Mouse (Mus musculus) thymus, adult 18-20 months (tissue): Measurements from ENCODE around the gene Lrfn3.

Source experiments
- DNase-seq, 2 experiments: peaks; one replicate each; pipeline ENCODE4 v3.0.0; 2022; ENCODE audit warnings: mixed read lengths in 2 of 2

The Lrfn3 gene

GRCm38 (mm10) chr7:30339432-30340109 is 23.0 kb downstream of the Lrfn3 start:
- no peak for DNase-seq

- DNase-seq, result peak in 1 of 2 experiments; percentile 45
Measured at GRCm38 (mm10) chr7:30336384-30336783, 26.2 kb downstream of the Lrfn3 start.

- DNase-seq, result no peak
Measured at GRCm38 (mm10) chr7:30335688-30336087, 26.9 kb downstream of the Lrfn3 start.

- DNase-seq, result no peak
Measured at GRCm38 (mm10) chr7:30334563-30334962, 28.0 kb downstream of the Lrfn3 start.

- peak; percentile 31 to 59 for DNase-seq
Measured at GRCm38 (mm10) chr7:30333436-30333835, 29.1 kb downstream of the Lrfn3 start.

GRCm38 (mm10) chr7:30332622-30333259 is 29.8 kb downstream of the Lrfn3 start:
- DNase-seq, result no peak

GRCm38 (mm10) chr7:30331887-30332286 is 30.7 kb downstream of the Lrfn3 start:
- peak; percentile 45 to 70 for DNase-seq

- DNase-seq, result no peak
Measured at GRCm38 (mm10) chr7:30328379-30328778, 34.2 kb downstream of the Lrfn3 start.

GRCm38 (mm10) chr7:30327140-30327539 is 35.4 kb downstream of the Lrfn3 start:
- DNase-seq, result no peak

GRCm38 (mm10) chr7:30326427-30326826 is 36.1 kb downstream of the Lrfn3 start:
- DNase-seq, result no peak

- DNase-seq, result no peak
Measured at GRCm38 (mm10) chr7:30325364-30325763, 37.2 kb downstream of the Lrfn3 start.

- no peak for DNase-seq
Measured at GRCm38 (mm10) chr7:30324300-30324944, 38.1 kb downstream of the Lrfn3 start.

GRCm38 (mm10) chr7:30323795-30324194 is 38.8 kb downstream of the Lrfn3 start, which contains the start of gene Sdhaf1:
TSS of gene Sdhaf1 (minus strand) at chr7:30323895.
- no peak for DNase-seq

- DNase-seq, result no peak
Measured at GRCm38 (mm10) chr7:30322865-30323264, 39.7 kb downstream of the Lrfn3 start.

- peak; percentile 95 to 96 for DNase-seq
Measured at GRCm38 (mm10) chr7:30322285-30322667, 40.3 kb downstream of the Lrfn3 start.

- peak; percentile 62 to 74 for DNase-seq
Measured at GRCm38 (mm10) chr7:30321539-30322284, 40.9 kb downstream of the Lrfn3 start, which contains the start of gene E130208F15Rik. TSS of gene E130208F15Rik (plus strand) at chr7:30321740.

GRCm38 (mm10) chr7:30320946-30321345 is 41.6 kb downstream of the Lrfn3 start:
- no peak for DNase-seq

GRCm38 (mm10) chr7:30318142-30318541 is 44.4 kb downstream of the Lrfn3 start:
- no peak for DNase-seq

- DNase-seq, result no peak
Measured at GRCm38 (mm10) chr7:30315559-30316529, 46.7 kb downstream of the Lrfn3 start.

- DNase-seq, result no peak
Measured at GRCm38 (mm10) chr7:30314721-30315155, 47.8 kb downstream of the Lrfn3 start, which contains the start of gene Syne4. TSS of gene Syne4 (plus strand) at chr7:30314807.

- DNase-seq, result no peak
Measured at GRCm38 (mm10) chr7:30313666-30314320, 48.8 kb downstream of the Lrfn3 start.
